Mouse (Mus musculus): ENCODE measurements at regions not wholly inside any gene's neighbourhood (a gene's known extent, or its start where the extent isn't known, plus 50 kb on each side); places are given as distances from the start of the nearest gene placed in this dataset.

- DNase-seq (ENCODE audit: low read depth in 2 of 2, low spot score in 2 of 2): no peak
These were observed 58.9 kb upstream of the Ubr2 start for GRCm38 (mm10) chr17:47069206-47069605.

GRCm38 (mm10) chr17:47065307-47065901 lies 55.0 kb upstream of the Ubr2 start:
- no peak for DNase-seq (ENCODE audit: low read depth in 2 of 2, low spot score in 2 of 2)

DNA sequence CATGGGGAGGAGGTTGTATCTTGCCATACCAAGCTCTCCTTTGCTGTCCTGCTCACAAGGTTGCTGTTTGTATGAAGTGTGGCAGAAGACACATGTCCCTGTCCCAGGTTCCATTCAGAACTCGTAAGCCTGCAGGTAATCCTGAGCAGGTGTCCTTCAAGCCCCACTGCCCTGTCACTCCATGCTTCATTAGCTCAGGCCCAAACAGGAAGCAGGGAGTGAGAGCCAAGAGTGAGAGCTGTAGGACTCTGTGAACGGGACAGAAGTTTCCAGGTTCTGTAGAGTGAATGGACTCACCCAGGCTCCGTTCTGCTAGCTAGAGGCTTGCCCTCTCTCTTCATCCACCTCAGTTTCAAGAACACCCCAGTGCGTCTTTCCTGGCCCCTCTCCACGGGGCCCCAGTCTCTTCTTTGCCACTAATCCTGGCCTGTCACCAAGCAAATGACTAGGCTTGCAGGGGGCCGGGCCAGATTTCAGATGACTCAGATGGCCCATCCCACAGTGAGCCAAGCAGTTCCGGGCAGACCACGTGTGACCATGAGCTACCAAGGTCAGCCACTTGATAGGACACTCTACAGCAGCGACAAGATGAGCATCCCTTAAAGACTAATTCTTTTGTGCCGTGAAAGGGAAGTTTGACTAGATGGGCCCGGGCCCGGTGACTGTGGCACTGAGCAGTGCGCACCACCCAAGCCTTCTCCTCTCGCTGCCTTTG lies 54.4 kb upstream of the Ubr2 start:
- DNase-seq (ENCODE audit: low read depth in 2 of 2, low spot score in 2 of 2): no peak

DNA sequence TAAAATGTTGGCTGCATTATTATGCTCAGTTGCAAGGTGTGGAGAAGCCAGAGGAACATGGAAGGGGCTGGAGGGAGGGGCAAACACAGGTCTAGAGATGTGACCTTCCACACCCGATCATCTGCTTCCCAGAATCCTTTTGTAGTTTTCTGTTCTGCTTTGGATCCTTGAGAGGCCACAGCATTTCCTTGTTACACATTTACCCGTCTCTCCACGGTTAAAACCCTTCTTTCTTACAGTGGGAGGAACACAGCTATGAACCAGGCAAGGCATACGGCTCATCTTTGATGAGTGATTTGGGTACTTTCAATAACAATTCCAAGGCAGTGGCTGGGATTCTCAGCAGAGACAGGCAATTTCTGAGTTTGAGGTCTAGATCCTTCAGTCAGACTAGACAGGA lies 53.6 kb upstream of the Ubr2 start:
- DNase-seq (ENCODE audit: low read depth in 2 of 2, low spot score in 2 of 2): no peak

GRCm38 (mm10) chr17:47061031-47061620 lies 50.8 kb upstream of the Ubr2 start:
- DNase-seq (ENCODE audit: low read depth in 2 of 2, low spot score in 2 of 2): no peak

Data from CD8-positive naive resting alpha-beta T cell, adult 2 months (primary cell).